Mouse (Mus musculus): ENCODE results near the gene Higd1a. TPM values are rescaled to one million over a fixed set of nuclear protein-coding genes. Genes with fewer than 3 reads are reported as not detected.

Gene Higd1a
- polyA plus RNA-seq, 1 experiment from 2014 or later = 631 TPM

GRCm38 (mm10) chr9:121838829-121839621 is 19.1 kb downstream of the Higd1a start, which contains the start of gene Ccdc13:
TSS of gene Ccdc13 (minus strand) at chr9:121839461.
- TF ChIP-seq CTCF (IDR thresholded peaks at IDR 0.05; ENCODE audit: low read depth) (no peak), EP300 (optimal IDR thresholded peaks at IDR 0.05) (no peak)

GRCm38 (mm10) chr9:121838008-121838407 is 20.2 kb downstream of the Higd1a start:
- TF ChIP-seq EP300 (optimal IDR thresholded peaks at IDR 0.05) = no peak
- TF ChIP-seq CTCF (IDR thresholded peaks at IDR 0.05; ENCODE audit: low read depth) = no peak
- H3K27ac ChIP-seq (replicated peaks) = no peak overlapping the region
- WGBS = 93% methylated on average over 6 of the region's 6 CpGs
- H3K4me3 ChIP-seq (ENCODE audit: low read depth, low read length) = no peak overlapping the region
- ATAC-seq (ENCODE audit: low FRiP score, low TSS enrichment) (no peak), DNase-seq (ENCODE audit: low spot score) (no peak)
- no peaks in the 10 kb centered on the region for H3K4me1 ChIP-seq (replicated peaks; ENCODE audit: control insufficient read depth, insufficient read depth)
- H3K9me3 ChIP-seq (ENCODE audit: control insufficient read depth, low read length) = no peaks in the 10 kb centered on the region
- H3K4me2 ChIP-seq (replicated peaks; ENCODE audit: low read depth) = no peak overlapping the region
- no peak overlapping the region for H3K9ac ChIP-seq (ENCODE audit: low read length)
- H3K36me3 ChIP-seq (ENCODE audit: control insufficient read depth, insufficient read depth, low read length) = no peaks in the 10 kb centered on the region
- H3K27me3 ChIP-seq (ENCODE audit: control insufficient read depth, insufficient read depth, low read length) = no peaks in the 10 kb centered on the region

More at GRCm38 (mm10) chr9:121838829-121839621, 19.1 kb downstream of the Higd1a start, which contains the start of gene Ccdc13:
- Histone ChIP-seq H3K4me3 (ENCODE audit: low read depth, low read length) (peak within 1 kb of the TSS; percentile 45), H3K27ac (replicated peaks) (no peak within 1 kb of the TSS), H3K9ac (ENCODE audit: low read length) (peak within 1 kb of the TSS; percentile 55), H3K9me3 (ENCODE audit: control insufficient read depth, low read length) (no peaks in the 10 kb centered on the region), H3K27me3 (ENCODE audit: control insufficient read depth, insufficient read depth, low read length) (no peaks in the 10 kb centered on the region), H3K4me2 (replicated peaks; ENCODE audit: low read depth) (peak within 1 kb of the TSS; percentile 78), H3K4me1 (replicated peaks; ENCODE audit: control insufficient read depth, insufficient read depth) (no peaks in the 10 kb centered on the region), H3K36me3 (ENCODE audit: control insufficient read depth, insufficient read depth, low read length) (no peaks in the 10 kb centered on the region)
- ATAC-seq (ENCODE audit: low FRiP score, low TSS enrichment) = peak; percentile 50; the same call in 1 of the 2 replicates
- WGBS = 5% methylated on average over 61 of the region's 61 CpGs
- peak; percentile 72 for DNase-seq (ENCODE audit: low spot score)

GRCm38 (mm10) chr9:121833825-121834224 is 24.3 kb downstream of the Higd1a start:
- H3K4me3 ChIP-seq (ENCODE audit: low read depth, low read length) = no peak overlapping the region
- no peak overlapping the region for H3K9ac ChIP-seq (ENCODE audit: low read length)
- no peak overlapping the region for H3K4me2 ChIP-seq (replicated peaks; ENCODE audit: low read depth)
- no peak overlapping the region for H3K27ac ChIP-seq (replicated peaks)
- DNase-seq (ENCODE audit: low spot score) (no peak), ATAC-seq (ENCODE audit: low FRiP score, low TSS enrichment) (no peak)
- H3K4me1 ChIP-seq (replicated peaks; ENCODE audit: control insufficient read depth, insufficient read depth) = no peaks in the 10 kb centered on the region
- no peaks in the 10 kb centered on the region for H3K27me3 ChIP-seq (ENCODE audit: control insufficient read depth, insufficient read depth, low read length)
- TF ChIP-seq EP300 (optimal IDR thresholded peaks at IDR 0.05) (no peak), CTCF (IDR thresholded peaks at IDR 0.05; ENCODE audit: low read depth) (no peak)
- 77% methylated on average over 11 of the region's 11 CpGs for WGBS
- H3K9me3 ChIP-seq (ENCODE audit: control insufficient read depth, low read length) = no peaks in the 10 kb centered on the region
- no peaks in the 10 kb centered on the region for H3K36me3 ChIP-seq (ENCODE audit: control insufficient read depth, insufficient read depth, low read length)

DNA sequence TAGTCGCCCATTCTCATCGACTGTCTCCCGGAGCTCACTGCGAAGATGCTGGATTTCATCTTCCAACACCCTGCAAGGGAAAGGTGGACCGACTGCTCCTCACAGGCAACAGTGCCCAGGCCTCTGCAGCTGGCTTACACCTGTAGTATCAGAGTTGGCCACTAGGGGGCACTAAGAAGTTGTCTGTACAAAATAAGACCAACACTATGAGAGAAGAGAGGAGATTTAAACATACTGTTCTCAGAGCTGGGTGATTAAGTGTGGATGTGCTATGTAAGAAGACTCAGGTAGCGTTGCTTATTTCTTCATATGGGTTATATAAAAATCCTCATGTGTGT is 27.2 kb downstream of the Higd1a start:
- Histone ChIP-seq H3K27me3 (ENCODE audit: control insufficient read depth, insufficient read depth, low read length) (no peaks in the 10 kb centered on the region), H3K27ac (replicated peaks) (no peak overlapping the region), H3K36me3 (ENCODE audit: control insufficient read depth, insufficient read depth, low read length) (no peaks in the 10 kb centered on the region), H3K4me1 (replicated peaks; ENCODE audit: control insufficient read depth, insufficient read depth) (no peaks in the 10 kb centered on the region), H3K4me2 (replicated peaks; ENCODE audit: low read depth) (no peak overlapping the region), H3K9me3 (ENCODE audit: control insufficient read depth, low read length) (no peaks in the 10 kb centered on the region), H3K4me3 (ENCODE audit: low read depth, low read length) (no peak overlapping the region), H3K9ac (ENCODE audit: low read length) (no peak overlapping the region)
- 26% methylated on average over 6 of the region's 6 CpGs for WGBS
- TF ChIP-seq EP300 (optimal IDR thresholded peaks at IDR 0.05) = no peak
- peak; percentile 91 for TF ChIP-seq CTCF (IDR thresholded peaks at IDR 0.05; ENCODE audit: low read depth)
- DNase-seq (ENCODE audit: low spot score) (peak; percentile 78), ATAC-seq (ENCODE audit: low FRiP score, low TSS enrichment) (peak; percentile 55; the same call in 1 of the 2 replicates)

GRCm38 (mm10) chr9:121830243-121830955 is 27.8 kb downstream of the Higd1a start:
- no peak overlapping the region for H3K9ac ChIP-seq (ENCODE audit: low read length)
- 0 out of 2 replicates have a peak, but pooled peaks have one; percentile 16 for ATAC-seq (ENCODE audit: low FRiP score, low TSS enrichment)
- H3K4me1 ChIP-seq (replicated peaks; ENCODE audit: control insufficient read depth, insufficient read depth) = no peaks in the 10 kb centered on the region
- TF ChIP-seq EP300 (optimal IDR thresholded peaks at IDR 0.05) (no peak), CTCF (IDR thresholded peaks at IDR 0.05; ENCODE audit: low read depth) (peak; percentile 76)
- H3K27ac ChIP-seq (replicated peaks) = no peak overlapping the region
- no peaks in the 10 kb centered on the region for H3K27me3 ChIP-seq (ENCODE audit: control insufficient read depth, insufficient read depth, low read length)
- peak; percentile 66 for DNase-seq (ENCODE audit: low spot score)
- H3K36me3 ChIP-seq (ENCODE audit: control insufficient read depth, insufficient read depth, low read length) = no peaks in the 10 kb centered on the region
- H3K4me3 ChIP-seq (ENCODE audit: low read depth, low read length) = no peak overlapping the region
- no peaks in the 10 kb centered on the region for H3K9me3 ChIP-seq (ENCODE audit: control insufficient read depth, low read length)
- H3K4me2 ChIP-seq (replicated peaks; ENCODE audit: low read depth) = no peak overlapping the region
- 81% methylated on average over 6 of the region's 6 CpGs for WGBS

Measured in stomach, postnatal 0 days (tissue).